Mouse (Mus musculus): ENCODE data around the gene Malsu1. TPM values are rescaled to one million over a fixed set of nuclear protein-coding genes. Genes with fewer than 3 reads are reported as not detected.

Malsu1 gene
- polyA plus RNA-seq, 1 experiment from 2014 or later: 61.7 TPM

DNA sequence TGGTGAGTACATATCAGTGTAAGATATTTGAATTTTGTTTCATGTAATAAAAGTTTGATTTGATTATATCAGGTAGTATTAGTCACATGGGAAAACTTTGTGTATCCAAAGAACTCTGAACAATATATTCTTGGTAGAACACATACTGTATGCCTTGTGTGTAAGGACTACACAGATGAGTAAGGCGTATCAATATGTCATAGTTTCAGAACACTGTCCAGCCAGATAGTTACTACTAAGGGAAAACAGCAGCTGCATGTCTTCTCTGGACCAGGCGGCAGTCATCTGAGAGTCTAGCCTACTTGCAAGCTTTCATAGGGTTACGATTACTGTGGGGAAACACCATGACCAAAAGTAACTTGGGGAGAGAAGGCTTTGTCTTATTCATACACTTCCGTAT is 9.4 kb downstream of the Malsu1 start:
- H3K36me3 ChIP-seq: peaks cover 50% of the 10 kb centered on the region
- 90% methylated on average over 4 of the region's 4 CpGs for WGBS
- no peak for ATAC-seq (ENCODE audit: insufficient number of reproducible peaks, low FRiP score, low TSS enrichment, low read depth)

DNA sequence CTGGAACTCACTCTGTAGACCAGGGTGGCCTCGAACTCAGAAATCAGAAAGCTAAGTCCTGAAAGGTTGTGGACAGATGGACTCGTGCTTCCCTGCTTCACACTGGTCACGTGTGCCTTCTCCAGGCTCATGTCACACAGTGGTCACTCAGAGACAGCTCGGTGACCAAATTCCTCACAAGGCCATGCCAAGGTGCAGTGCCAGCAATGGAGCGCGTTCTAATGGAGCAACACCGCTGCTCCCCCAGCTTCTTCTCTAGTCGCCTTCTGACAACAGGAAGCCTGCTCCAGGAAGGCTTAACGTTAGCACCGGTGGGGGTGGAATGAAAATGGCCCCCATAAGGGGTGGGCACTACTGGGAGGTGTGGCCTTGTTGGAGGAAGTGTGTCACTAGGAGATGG is 21.4 kb downstream of the Malsu1 start:
- no peak overlapping the region for H3K4me2 ChIP-seq
- peaks cover 17% of the 10 kb centered on the region for H3K4me1 ChIP-seq
- H3K9me3 ChIP-seq: no peaks in the 10 kb centered on the region
- H3K36me3 ChIP-seq: peaks cover 57% of the 10 kb centered on the region
- no peak for ATAC-seq (ENCODE audit: insufficient number of reproducible peaks, low FRiP score, low TSS enrichment, low read depth)
- no peak overlapping the region for H3K9ac ChIP-seq
- no peaks in the 10 kb centered on the region for H3K27me3 ChIP-seq
- H3K4me3 ChIP-seq: no peak overlapping the region
- WGBS: 87% methylated on average over 10 of the region's 10 CpGs
- no peak overlapping the region for H3K27ac ChIP-seq

More for the DNA sequence above, 9.4 kb downstream of the Malsu1 start:
- Histone ChIP-seq H3K4me3 (no peak overlapping the region), H3K27ac (no peak overlapping the region), H3K4me1 (no peaks in the 10 kb centered on the region), H3K4me2 (no peak overlapping the region), H3K27me3 (no peaks in the 10 kb centered on the region), H3K9ac (no peak overlapping the region), H3K9me3 (no peaks in the 10 kb centered on the region)

- Histone ChIP-seq H3K27ac (peak overlapping the region; percentile 76), H3K4me2 (no peak overlapping the region), H3K9ac (no peak overlapping the region), H3K9me3 (no peaks in the 10 kb centered on the region), H3K27me3 (no peaks in the 10 kb centered on the region), H3K36me3 (peaks cover 46% of the 10 kb centered on the region), H3K4me3 (no peak overlapping the region), H3K4me1 (peaks cover 17% of the 10 kb centered on the region)
- WGBS: 67% methylated on average over 7 of the region's 7 CpGs
- no peak for ATAC-seq (ENCODE audit: insufficient number of reproducible peaks, low FRiP score, low TSS enrichment, low read depth)
These were observed 22.8 kb downstream of the Malsu1 start for GRCm38 (mm10) chr6:49096421-49096820.

GRCm38 (mm10) chr6:49096933-49097461 is 23.4 kb downstream of the Malsu1 start:
- H3K36me3 ChIP-seq: peaks cover 40% of the 10 kb centered on the region
- peak overlapping the region; percentile 26; the same call in 1 of the 2 replicates for H3K4me2 ChIP-seq
- WGBS: 25% methylated on average over 13 of the region's 13 CpGs
- no peaks in the 10 kb centered on the region for H3K9me3 ChIP-seq
- peak overlapping the region; percentile 9; the same call in 1 of the 2 replicates for H3K4me3 ChIP-seq
- peaks cover 17% of the 10 kb centered on the region for H3K4me1 ChIP-seq
- H3K9ac ChIP-seq: no peak overlapping the region
- H3K27ac ChIP-seq: peak overlapping the region; percentile 76
- no peaks in the 10 kb centered on the region for H3K27me3 ChIP-seq
- no peak for ATAC-seq (ENCODE audit: insufficient number of reproducible peaks, low FRiP score, low TSS enrichment, low read depth)

- 70% methylated on average over 5 of the region's 5 CpGs for WGBS
- no peak overlapping the region for H3K9ac ChIP-seq
- peaks cover 41% of the 10 kb centered on the region for H3K36me3 ChIP-seq
- no peaks in the 10 kb centered on the region for H3K9me3 ChIP-seq
- H3K4me2 ChIP-seq: no peak overlapping the region
- H3K4me1 ChIP-seq: peaks cover 17% of the 10 kb centered on the region
- no peaks in the 10 kb centered on the region for H3K27me3 ChIP-seq
- no peak overlapping the region for H3K4me3 ChIP-seq
- no peak for ATAC-seq (ENCODE audit: insufficient number of reproducible peaks, low FRiP score, low TSS enrichment, low read depth)
- H3K27ac ChIP-seq: peak overlapping the region; percentile 76
These were observed 24.1 kb downstream of the Malsu1 start for GRCm38 (mm10) chr6:49097596-49098110.

- H3K9me3 ChIP-seq: no peaks in the 10 kb centered on the region
- no peak overlapping the region for H3K4me2 ChIP-seq
- H3K27ac ChIP-seq: no peak overlapping the region
- H3K4me3 ChIP-seq: no peak overlapping the region
- 93% methylated on average over 1 of the region's 1 CpGs for WGBS
- peaks cover 17% of the 10 kb centered on the region for H3K4me1 ChIP-seq
- no peak for ATAC-seq (ENCODE audit: insufficient number of reproducible peaks, low FRiP score, low TSS enrichment, low read depth)
- no peaks in the 10 kb centered on the region for H3K27me3 ChIP-seq
- no peak overlapping the region for H3K9ac ChIP-seq
- H3K36me3 ChIP-seq: peaks cover 39% of the 10 kb centered on the region
These were observed 25.5 kb downstream of the Malsu1 start for GRCm38 (mm10) chr6:49099086-49099485.

- H3K4me3 ChIP-seq: no peak overlapping the region
- H3K9me3 ChIP-seq: no peaks in the 10 kb centered on the region
- H3K9ac ChIP-seq: no peak overlapping the region
- no peak overlapping the region for H3K4me2 ChIP-seq
- H3K36me3 ChIP-seq: peaks cover 53% of the 10 kb centered on the region
- H3K27me3 ChIP-seq: no peaks in the 10 kb centered on the region
- no peak overlapping the region for H3K27ac ChIP-seq
- WGBS: 84% methylated on average over 15 of the region's 15 CpGs
- ATAC-seq (ENCODE audit: insufficient number of reproducible peaks, low FRiP score, low TSS enrichment, low read depth): no peak
- H3K4me1 ChIP-seq: no peaks in the 10 kb centered on the region
These were observed 33.3 kb downstream of the Malsu1 start for GRCm38 (mm10) chr6:49106746-49107500.

GRCm38 (mm10) chr6:49109196-49109595 is 35.6 kb downstream of the Malsu1 start:
- 74% methylated on average over 2 of the region's 2 CpGs for WGBS
- Histone ChIP-seq H3K27me3 (no peaks in the 10 kb centered on the region), H3K4me1 (0 out of 2 replicates have a peak, but pooled peaks cover 1% of the 10 kb centered on the region), H3K4me3 (no peak overlapping the region), H3K9me3 (no peaks in the 10 kb centered on the region), H3K36me3 (peaks cover 39% of the 10 kb centered on the region), H3K27ac (no peak overlapping the region), H3K9ac (no peak overlapping the region), H3K4me2 (no peak overlapping the region)
- ATAC-seq (ENCODE audit: insufficient number of reproducible peaks, low FRiP score, low TSS enrichment, low read depth): no peak

DNA sequence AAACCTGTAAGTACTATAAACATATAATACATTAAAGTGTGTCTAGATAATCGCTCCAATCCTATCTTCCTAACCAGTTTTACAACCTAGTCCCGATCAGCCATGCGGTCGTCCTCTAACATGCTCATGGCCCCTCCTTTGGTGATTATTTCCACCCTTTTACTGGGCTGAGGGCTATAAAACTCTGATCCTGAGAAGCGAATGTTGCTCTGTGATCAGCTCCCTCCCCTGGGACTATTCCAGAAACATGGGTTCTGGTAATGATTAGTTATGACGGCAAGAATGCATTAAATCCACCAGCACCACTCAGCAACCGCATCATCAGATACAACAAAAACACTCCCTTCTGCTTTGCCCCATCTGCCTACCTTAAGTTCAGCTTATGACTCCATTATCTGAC is 40.3 kb downstream of the Malsu1 start:
- Histone ChIP-seq H3K9me3 (no peaks in the 10 kb centered on the region), H3K36me3 (peaks cover 15% of the 10 kb centered on the region; the same call in 1 of the 2 replicates), H3K4me2 (no peak overlapping the region), H3K27ac (no peak overlapping the region), H3K4me3 (no peak overlapping the region), H3K27me3 (no peaks in the 10 kb centered on the region), H3K9ac (no peak overlapping the region), H3K4me1 (0 out of 2 replicates have a peak, but pooled peaks cover 4% of the 10 kb centered on the region)
- 25% methylated on average over 7 of the region's 7 CpGs for WGBS
- ATAC-seq (ENCODE audit: insufficient number of reproducible peaks, low FRiP score, low TSS enrichment, low read depth): no peak

DNA sequence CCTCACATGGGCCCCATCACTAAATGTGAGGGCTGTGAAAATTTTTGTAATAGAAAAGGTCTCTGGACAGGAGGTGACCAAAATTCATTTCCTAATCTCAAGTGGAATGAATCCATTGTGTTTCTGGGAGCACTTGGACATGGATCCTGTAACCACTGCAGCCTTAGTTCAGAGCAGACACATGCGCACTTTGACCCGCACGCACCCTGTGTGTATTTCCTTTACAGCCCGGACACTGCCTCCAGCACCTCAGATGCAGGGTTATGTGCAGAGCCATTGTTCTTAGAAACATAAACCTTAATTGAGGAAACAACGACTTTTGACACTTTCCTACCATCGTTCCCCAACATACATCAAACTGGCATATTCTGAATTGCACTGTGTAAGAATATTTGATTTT is 40.9 kb downstream of the Malsu1 start:
- H3K4me1 ChIP-seq: 0 out of 2 replicates have a peak, but pooled peaks cover 4% of the 10 kb centered on the region
- no peak for ATAC-seq (ENCODE audit: insufficient number of reproducible peaks, low FRiP score, low TSS enrichment, low read depth)
- H3K27me3 ChIP-seq: no peaks in the 10 kb centered on the region
- no peak overlapping the region for H3K27ac ChIP-seq
- peaks cover 9% of the 10 kb centered on the region; the same call in 1 of the 2 replicates for H3K36me3 ChIP-seq
- no peak overlapping the region for H3K4me3 ChIP-seq
- H3K9ac ChIP-seq: no peak overlapping the region
- H3K9me3 ChIP-seq: no peaks in the 10 kb centered on the region
- no peak overlapping the region for H3K4me2 ChIP-seq
- 65% methylated on average over 6 of the region's 6 CpGs for WGBS

- H3K4me3 ChIP-seq: no peak overlapping the region
These were observed 42.0 kb downstream of the Malsu1 start for GRCm38 (mm10) chr6:49115550-49115949.

GRCm38 (mm10) chr6:49116241-49116640 is 42.6 kb downstream of the Malsu1 start:
- 89% methylated on average over 8 of the region's 8 CpGs for WGBS
- 0 out of 2 replicates have a peak, but pooled peaks cover 4% of the 10 kb centered on the region for H3K4me1 ChIP-seq
- no peak overlapping the region for H3K9ac ChIP-seq
- no peak overlapping the region for H3K4me3 ChIP-seq
- no peaks in the 10 kb centered on the region for H3K9me3 ChIP-seq
- H3K27me3 ChIP-seq: no peaks in the 10 kb centered on the region
- ATAC-seq (ENCODE audit: insufficient number of reproducible peaks, low FRiP score, low TSS enrichment, low read depth): no peak
- H3K4me2 ChIP-seq: no peak overlapping the region
- peaks cover 9% of the 10 kb centered on the region; the same call in 1 of the 2 replicates for H3K36me3 ChIP-seq
- H3K27ac ChIP-seq: no peak overlapping the region

More at GRCm38 (mm10) chr6:49115550-49115949, 42.0 kb downstream of the Malsu1 start:
- 74% methylated on average over 5 of the region's 5 CpGs for WGBS
- Histone ChIP-seq H3K27ac (no peak overlapping the region), H3K9me3 (no peaks in the 10 kb centered on the region), H3K36me3 (peaks cover 9% of the 10 kb centered on the region; the same call in 1 of the 2 replicates), H3K27me3 (no peaks in the 10 kb centered on the region), H3K9ac (no peak overlapping the region), H3K4me1 (0 out of 2 replicates have a peak, but pooled peaks cover 4% of the 10 kb centered on the region), H3K4me2 (no peak overlapping the region)
- no peak for ATAC-seq (ENCODE audit: insufficient number of reproducible peaks, low FRiP score, low TSS enrichment, low read depth)
